Mouse (Mus musculus) left cerebral cortex, postnatal 36 days (tissue): ENCODE measurements around the gene Katnb1. TPM values are rescaled to one million over a fixed set of nuclear protein-coding genes. Genes with fewer than 3 reads are reported as not detected.

Experiments
- DNase-seq, 2 experiments: peaks; one replicate each; pipeline ENCODE4 v3.0.0; 2021 to 2022; ENCODE audit warnings: low spot score in 2 of 2, mixed read lengths in 1 of 2
- intact Hi-C: fragments of 180-260 bp; cut with DNase I; formaldehyde crosslinking; loops from one replicate; pipeline ENCODE4 v1.15.1; 2025
- total RNA-seq, 2 experiments: library from RNA; stranded (reverse); gene quantifications; 2 replicates each; pipeline ENCODE4 v1.2.3; 2021

The Katnb1 gene
- total RNA-seq, 2 experiments from 2014 or later, result 42.0 to 46.7 TPM

- DNase-seq, result no peak
- intact Hi-C loops, result no loop called here
These were observed 664 bp downstream of the Katnb1 start for GRCm38 (mm10) chr8:95081650-95082049.

- DNase-seq, result no peak
- intact Hi-C loops, result no loop called here
These were observed 3.3 kb downstream of the Katnb1 start for GRCm38 (mm10) chr8:95084261-95084660.

GRCm38 (mm10) chr8:95084744-95085431, 3.9 kb downstream of the Katnb1 start:
- DNase-seq, result no peak
- intact Hi-C loops, result no loop called here

- intact Hi-C loops, result no loop called here
- DNase-seq, result no peak
These were observed 4.6 kb downstream of the Katnb1 start for GRCm38 (mm10) chr8:95085432-95086141.

- no peak for DNase-seq
- intact Hi-C loops, result no loop called here
These were observed 12.6 kb downstream of the Katnb1 start for GRCm38 (mm10) chr8:95093574-95093973.

- intact Hi-C loops, result no loop called here
- DNase-seq, result peak; percentile 65 to 66
These were observed 18.0 kb downstream of the Katnb1 start for GRCm38 (mm10) chr8:95099009-95099408.

- DNase-seq, result no peak
- intact Hi-C loops, result loop anchor here (10.0 kb wide), 2 partner anchors 103 to 223 kb away; partner anchors contain the start of gene Kifc3
These were observed 21.0 kb downstream of the Katnb1 start for GRCm38 (mm10) chr8:95101972-95102371.

GRCm38 (mm10) chr8:95107306-95107705, 26.3 kb downstream of the Katnb1 start:
- DNase-seq, result no peak
- intact Hi-C loops, result loop anchor here (10.0 kb wide), 2 partner anchors 97 to 217 kb away; partner anchors contain the start of gene Kifc3

GRCm38 (mm10) chr8:95112594-95112993, 31.6 kb downstream of the Katnb1 start:
- no peak for DNase-seq
- intact Hi-C loops, result no loop called here

GRCm38 (mm10) chr8:95113108-95113507, 32.1 kb downstream of the Katnb1 start:
- DNase-seq, result no peak
- intact Hi-C loops, result no loop called here

- DNase-seq, result no peak
- intact Hi-C loops, result no loop called here
These were observed 32.8 kb downstream of the Katnb1 start for GRCm38 (mm10) chr8:95113750-95114149.

GRCm38 (mm10) chr8:95123455-95123854, 42.5 kb downstream of the Katnb1 start:
- intact Hi-C loops, result no loop called here
- DNase-seq, result no peak

- no peak for DNase-seq
- intact Hi-C loops, result no loop called here
These were observed 45.5 kb downstream of the Katnb1 start for GRCm38 (mm10) chr8:95126497-95126896.

- intact Hi-C loops, result no loop called here
- no peak for DNase-seq
These were observed 46.7 kb downstream of the Katnb1 start for GRCm38 (mm10) chr8:95127658-95128057.

GRCm38 (mm10) chr8:95128750-95129260, 47.8 kb downstream of the Katnb1 start:
- intact Hi-C loops, result no loop called here
- no peak for DNase-seq

GRCm38 (mm10) chr8:95130966-95131537, 50.1 kb downstream of the Katnb1 start:
- intact Hi-C loops, result loop anchor here (10.0 kb wide), 1 partner anchor 74 kb away; the partner anchor contains the start of gene Kifc3
- no peak for DNase-seq

GRCm38 (mm10) chr8:95131983-95132382, 51.0 kb downstream of the Katnb1 start:
- DNase-seq, result no peak
- intact Hi-C loops, result loop anchor here (10.0 kb wide), 1 partner anchor 73 kb away; the partner anchor contains the start of gene Kifc3

- intact Hi-C loops, result loop anchor here (10.0 kb wide), 1 partner anchor 71 kb away; the partner anchor contains the start of gene Kifc3
- DNase-seq, result no peak
These were observed 53.2 kb downstream of the Katnb1 start for GRCm38 (mm10) chr8:95134186-95134585.

GRCm38 (mm10) chr8:95135242-95135641, 54.3 kb downstream of the Katnb1 start:
- DNase-seq, result no peak
- intact Hi-C loops, result loop anchor here (10.0 kb wide), 1 partner anchor 70 kb away; the partner anchor contains the start of gene Kifc3

GRCm38 (mm10) chr8:95136218-95136617, 55.2 kb downstream of the Katnb1 start:
- intact Hi-C loops, result loop anchor here (10.0 kb wide), 1 partner anchor 69 kb away; the partner anchor contains the start of gene Kifc3
- DNase-seq, result no peak
